Mouse (Mus musculus): ENCODE results near the gene Ip6k2. TPM values are rescaled to one million over a fixed set of nuclear protein-coding genes. Genes with fewer than 3 reads are reported as not detected.
A peak's percentile ranks its signal among the peaks of the same experiment; 100 is the strongest.

Ip6k2 gene
- polyA plus RNA-seq, 1 experiment = 37.3 TPM

DNA sequence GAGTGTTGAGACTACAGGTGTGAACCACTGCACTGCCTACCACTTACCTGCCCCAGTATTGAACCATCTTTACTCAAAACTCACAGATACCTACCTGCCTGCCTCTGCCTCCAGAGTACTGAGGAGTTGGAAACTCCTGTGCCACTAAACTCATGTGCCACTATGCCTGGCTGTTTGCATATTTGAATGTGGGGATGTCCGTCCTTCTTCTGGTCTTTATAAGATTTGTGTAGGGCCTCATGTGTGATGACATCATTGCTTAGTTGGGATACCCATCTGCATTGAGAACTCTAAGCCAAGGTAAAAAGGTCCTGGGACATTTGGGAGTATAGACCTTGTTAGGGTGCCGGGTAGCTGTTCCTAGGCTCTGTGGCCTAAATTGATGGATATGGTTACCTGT lies 3.5 kb downstream of the Ip6k2 start:
- whole genome bisulfite sequencing = 89% methylated on average over 2 of the region's 2 CpGs
- Histone ChIP-seq H3K4me1 (ENCODE audit: control insufficient read depth, insufficient read depth, low read length) (no peaks in the 10 kb centered on the region), H3K27ac (ENCODE audit: control insufficient read depth, insufficient read depth, low read depth, low read length, poor library complexity) (no peak overlapping the region), H3K4me3 (replicated peaks; ENCODE audit: control insufficient read depth, low read depth, low read length) (no peak overlapping the region)
- TF ChIP-seq CTCF (IDR thresholded peaks at IDR 0.05; ENCODE audit: control insufficient read depth, insufficient read depth, low read length) (no peak), POLR2A (IDR thresholded peaks at IDR 0.05; ENCODE audit: borderline replicate concordance, control insufficient read depth, low read depth, low read length) (no peak)

DNA sequence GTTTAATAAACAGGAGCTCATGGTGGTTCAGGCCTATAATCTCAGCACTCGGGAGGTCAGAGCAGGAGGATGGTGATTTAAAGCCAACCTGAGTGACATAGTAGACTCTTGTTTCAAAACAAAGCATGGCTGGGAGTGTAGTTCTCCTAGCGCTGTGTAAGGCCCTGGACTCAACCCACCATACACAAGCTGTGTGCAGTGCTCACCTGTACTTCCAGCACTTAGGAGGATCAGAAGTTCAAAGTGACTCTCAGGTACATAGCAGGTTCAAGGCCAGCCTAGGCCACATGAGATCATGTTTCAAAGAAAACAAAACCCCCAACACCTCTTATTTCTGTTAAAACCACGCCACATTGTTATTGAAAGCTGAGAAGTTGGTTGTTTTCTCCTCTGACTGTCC lies 5.1 kb downstream of the Ip6k2 start:
- H3K4me1 ChIP-seq (ENCODE audit: control insufficient read depth, insufficient read depth, low read length) = peaks cover 3% of the 10 kb centered on the region
- TF ChIP-seq CTCF (IDR thresholded peaks at IDR 0.05; ENCODE audit: control insufficient read depth, insufficient read depth, low read length) = no peak
- no peak for TF ChIP-seq POLR2A (IDR thresholded peaks at IDR 0.05; ENCODE audit: borderline replicate concordance, control insufficient read depth, low read depth, low read length)
- WGBS = 80% methylated on average over 3 of the region's 3 CpGs

DNA sequence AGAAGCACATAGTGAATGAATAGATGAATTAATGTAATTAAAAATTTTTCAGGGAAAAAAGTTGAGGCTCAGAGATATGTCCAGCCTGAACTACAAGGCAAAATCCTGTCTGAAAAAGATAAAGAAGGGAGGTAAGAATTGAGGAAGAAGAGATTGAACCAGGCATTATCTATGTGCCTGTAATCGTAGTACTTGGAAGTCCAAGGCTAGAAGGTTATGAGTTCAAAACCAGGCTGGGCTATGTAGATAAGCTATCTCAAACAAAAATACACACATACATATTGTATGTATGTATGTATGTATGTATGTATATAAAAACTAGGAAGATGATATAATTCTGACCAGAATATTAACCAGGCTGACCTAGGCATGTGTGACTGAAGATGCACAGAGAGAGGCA lies 8.7 kb downstream of the Ip6k2 start:
- WGBS = 39% methylated on average over 1 of the region's 1 CpGs
- no peak for TF ChIP-seq CTCF (IDR thresholded peaks at IDR 0.05; ENCODE audit: control insufficient read depth, insufficient read depth, low read length)
- no peak for TF ChIP-seq POLR2A (IDR thresholded peaks at IDR 0.05; ENCODE audit: borderline replicate concordance, control insufficient read depth, low read depth, low read length)
- peaks cover 3% of the 10 kb centered on the region for H3K4me1 ChIP-seq (ENCODE audit: control insufficient read depth, insufficient read depth, low read length)
- no peak overlapping the region for H3K27ac ChIP-seq (ENCODE audit: control insufficient read depth, insufficient read depth, low read depth, low read length, poor library complexity)
- no peak overlapping the region for H3K4me3 ChIP-seq (replicated peaks; ENCODE audit: control insufficient read depth, low read depth, low read length)

More for the DNA sequence above, 5.1 kb downstream of the Ip6k2 start:
- H3K27ac ChIP-seq (ENCODE audit: control insufficient read depth, insufficient read depth, low read depth, low read length, poor library complexity) = no peak overlapping the region
- no peak overlapping the region for H3K4me3 ChIP-seq (replicated peaks; ENCODE audit: control insufficient read depth, low read depth, low read length)

DNA sequence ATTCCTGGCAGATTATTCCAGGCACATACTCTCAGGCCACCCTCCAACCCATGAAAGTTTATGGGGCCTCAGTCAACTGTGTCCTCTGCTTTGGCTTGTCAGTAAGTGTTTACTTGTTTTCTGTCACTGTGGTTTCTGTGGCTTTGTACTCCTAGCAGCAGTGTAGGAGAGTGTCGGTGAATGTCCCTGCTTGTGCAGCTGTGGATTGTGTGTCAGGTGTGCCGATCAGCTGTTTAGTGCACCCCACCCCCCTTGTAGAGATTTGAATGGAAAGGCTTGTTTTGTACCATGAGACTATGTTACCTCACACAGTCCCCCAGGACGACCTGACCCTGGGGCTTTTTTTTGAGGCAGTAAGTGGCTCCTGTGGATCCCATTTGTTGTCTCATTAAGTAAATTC lies 9.1 kb downstream of the Ip6k2 start:
- TF ChIP-seq CTCF (IDR thresholded peaks at IDR 0.05; ENCODE audit: control insufficient read depth, insufficient read depth, low read length) (no peak), POLR2A (IDR thresholded peaks at IDR 0.05; ENCODE audit: borderline replicate concordance, control insufficient read depth, low read depth, low read length) (no peak)
- H3K4me3 ChIP-seq (replicated peaks; ENCODE audit: control insufficient read depth, low read depth, low read length) = no peak overlapping the region
- peaks cover 3% of the 10 kb centered on the region for H3K4me1 ChIP-seq (ENCODE audit: control insufficient read depth, insufficient read depth, low read length)
- 27% methylated on average over 3 of the region's 3 CpGs for WGBS
- no peak overlapping the region for H3K27ac ChIP-seq (ENCODE audit: control insufficient read depth, insufficient read depth, low read depth, low read length, poor library complexity)

DNA sequence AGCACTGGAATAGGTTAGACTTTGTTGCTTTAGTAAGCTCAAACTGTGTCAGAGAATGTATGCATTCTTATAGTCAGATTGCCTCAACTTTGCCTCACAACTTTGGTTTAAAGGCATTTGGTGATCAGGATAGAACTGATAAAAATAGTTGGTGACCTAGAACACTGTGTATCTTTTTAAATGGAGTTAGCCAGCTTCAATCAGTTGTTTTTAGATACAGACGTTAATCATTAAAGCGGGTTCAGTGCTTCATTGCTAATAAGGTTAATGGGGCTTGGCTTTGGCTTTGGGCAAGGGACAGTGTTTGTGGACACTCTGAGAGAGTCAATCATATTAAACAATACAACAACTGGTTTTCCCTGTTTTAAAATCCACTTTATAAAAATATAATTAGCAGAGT lies 11.7 kb downstream of the Ip6k2 start:
- Histone ChIP-seq H3K4me3 (replicated peaks; ENCODE audit: control insufficient read depth, low read depth, low read length) (no peak overlapping the region), H3K27ac (ENCODE audit: control insufficient read depth, insufficient read depth, low read depth, low read length, poor library complexity) (no peak overlapping the region), H3K4me1 (ENCODE audit: control insufficient read depth, insufficient read depth, low read length) (peaks cover 3% of the 10 kb centered on the region)
- TF ChIP-seq POLR2A (IDR thresholded peaks at IDR 0.05; ENCODE audit: borderline replicate concordance, control insufficient read depth, low read depth, low read length) = no peak
- no peak for TF ChIP-seq CTCF (IDR thresholded peaks at IDR 0.05; ENCODE audit: control insufficient read depth, insufficient read depth, low read length)
- WGBS = 77% methylated on average over 2 of the region's 2 CpGs

DNA sequence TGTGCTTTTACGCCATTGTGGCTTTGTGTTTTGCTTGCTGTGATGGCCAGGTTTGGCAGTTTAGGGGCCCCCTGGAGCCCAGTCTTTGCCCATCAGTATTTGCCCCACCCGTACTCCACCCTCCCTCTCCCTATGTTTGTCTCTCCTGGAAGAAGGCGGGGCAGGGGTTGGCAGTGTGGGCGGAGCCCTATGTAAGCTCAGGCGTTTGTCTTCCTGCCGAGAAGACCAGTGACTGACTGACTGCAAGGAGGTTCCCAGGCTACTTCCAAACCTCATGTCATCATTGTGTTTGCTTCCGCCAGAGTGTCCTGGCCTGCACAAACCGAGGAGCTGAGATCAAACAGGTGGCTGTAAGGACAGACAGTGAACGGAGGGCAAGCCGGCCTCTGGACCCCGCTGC lies 12.2 kb downstream of the Ip6k2 start:
- H3K4me1 ChIP-seq (ENCODE audit: control insufficient read depth, insufficient read depth, low read length) = peaks cover 3% of the 10 kb centered on the region
- H3K27ac ChIP-seq (ENCODE audit: control insufficient read depth, insufficient read depth, low read depth, low read length, poor library complexity) = peak overlapping the region; percentile 15; the same call in 1 of the 2 replicates
- TF ChIP-seq CTCF (IDR thresholded peaks at IDR 0.05; ENCODE audit: control insufficient read depth, insufficient read depth, low read length) (no peak), POLR2A (IDR thresholded peaks at IDR 0.05; ENCODE audit: borderline replicate concordance, control insufficient read depth, low read depth, low read length) (no peak)
- WGBS = 56% methylated on average over 11 of the region's 11 CpGs
- H3K4me3 ChIP-seq (replicated peaks; ENCODE audit: control insufficient read depth, low read depth, low read length) = no peak overlapping the region

DNA sequence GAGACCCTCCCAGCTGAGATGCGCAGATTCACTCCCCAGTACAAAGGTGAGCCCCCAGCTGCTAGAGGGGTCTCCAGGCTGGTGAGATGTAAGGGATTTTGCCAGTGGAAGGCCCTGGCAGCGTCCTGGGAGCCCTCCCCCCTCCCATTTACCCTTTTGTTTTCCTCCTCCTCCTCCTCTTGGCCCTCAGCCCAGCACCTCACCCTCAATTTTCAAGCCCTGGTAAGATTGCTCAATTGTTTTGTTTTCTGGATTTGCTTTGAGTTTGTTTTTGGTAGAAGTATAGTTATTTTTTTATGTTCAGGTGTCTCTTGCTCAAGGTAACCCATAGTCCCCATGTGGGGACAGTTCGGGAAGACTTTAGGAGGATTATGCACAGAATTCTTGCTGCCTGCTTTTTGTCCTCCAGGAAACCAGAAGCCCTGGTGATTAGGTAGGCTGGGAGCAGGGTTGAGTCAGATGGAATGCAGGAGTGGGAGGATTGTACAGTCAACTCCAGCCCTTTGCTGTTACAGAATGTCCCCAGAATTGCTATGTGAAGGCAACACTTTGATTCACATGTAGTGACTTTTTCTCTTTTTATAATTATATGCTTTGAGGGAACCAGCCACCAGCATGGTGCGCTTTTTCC lies 12.9 kb downstream of the Ip6k2 start:
- TF ChIP-seq CTCF (IDR thresholded peaks at IDR 0.05; ENCODE audit: control insufficient read depth, insufficient read depth, low read length) (no peak), POLR2A (IDR thresholded peaks at IDR 0.05; ENCODE audit: borderline replicate concordance, control insufficient read depth, low read depth, low read length) (no peak)
- peaks cover 3% of the 10 kb centered on the region for H3K4me1 ChIP-seq (ENCODE audit: control insufficient read depth, insufficient read depth, low read length)
- no peak overlapping the region for H3K27ac ChIP-seq (ENCODE audit: control insufficient read depth, insufficient read depth, low read depth, low read length, poor library complexity)
- no peak overlapping the region for H3K4me3 ChIP-seq (replicated peaks; ENCODE audit: control insufficient read depth, low read depth, low read length)
- WGBS = 85% methylated on average over 4 of the region's 4 CpGs

DNA sequence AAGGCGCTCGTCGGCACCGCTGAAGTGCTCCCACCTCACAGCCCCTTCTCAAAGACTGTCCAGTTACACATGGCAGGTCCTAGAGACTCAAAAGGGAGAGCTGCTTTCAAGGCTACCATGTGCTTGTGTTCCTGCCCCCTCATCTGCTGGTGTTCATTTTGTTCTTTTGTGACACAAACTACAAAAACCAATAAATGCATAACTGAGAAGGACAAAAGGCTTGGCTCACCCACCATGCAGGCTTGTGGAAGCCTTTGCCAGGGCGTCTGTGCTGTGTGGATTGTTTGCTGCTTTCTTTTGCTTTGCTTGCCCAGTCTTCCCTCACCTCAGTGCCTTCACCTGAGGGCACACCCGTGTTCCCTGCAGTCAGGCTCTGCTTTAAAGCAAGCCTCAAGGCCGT lies 13.9 kb downstream of the Ip6k2 start:
- no peak for TF ChIP-seq POLR2A (IDR thresholded peaks at IDR 0.05; ENCODE audit: borderline replicate concordance, control insufficient read depth, low read depth, low read length)
- TF ChIP-seq CTCF (IDR thresholded peaks at IDR 0.05; ENCODE audit: control insufficient read depth, insufficient read depth, low read length) = no peak
- no peak overlapping the region for H3K27ac ChIP-seq (ENCODE audit: control insufficient read depth, insufficient read depth, low read depth, low read length, poor library complexity)
- peaks cover 3% of the 10 kb centered on the region for H3K4me1 ChIP-seq (ENCODE audit: control insufficient read depth, insufficient read depth, low read length)
- WGBS = 89% methylated on average over 7 of the region's 7 CpGs
- no peak overlapping the region for H3K4me3 ChIP-seq (replicated peaks; ENCODE audit: control insufficient read depth, low read depth, low read length)
